Mouse (Mus musculus): Measurements from ENCODE around the gene Ltf. TPM values are rescaled to one million over a fixed set of nuclear protein-coding genes. Genes with fewer than 3 reads are reported as not detected.

Ltf gene
- polyA plus RNA-seq, 3 experiments from 2014 or later, result 2.5 TPM; not detected in 2

Other genes with a start within 250 kb of the Ltf start
- not detected for gene Prss42, start 221.1 kb upstream of the Ltf start, polyA plus RNA-seq (2017; shearing (Covaris generic))
- not detected for gene Prss44, start 205.3 kb upstream of the Ltf start, polyA plus RNA-seq (2017; shearing (Covaris generic))
- not detected for gene Prss43, start 192.6 kb upstream of the Ltf start, polyA plus RNA-seq (2017; shearing (Covaris generic))
- not detected for gene Prss45, start 184.7 kb upstream of the Ltf start, polyA plus RNA-seq (2017; shearing (Covaris generic))
- gene Prss46, start 174.8 kb upstream of the Ltf start, polyA plus RNA-seq (2017; shearing (Covaris generic)), result not detected
- gene Prss50, start 161.3 kb upstream of the Ltf start, polyA plus RNA-seq (2017; shearing (Covaris generic)), result not detected
- 10 to 100 TPM in 2 of 3 experiments, 1 to 10 TPM in 1; 2.5 to 16.8 (median 15.8) TPM for gene Als2cl, start 139.4 kb upstream of the Ltf start, polyA plus RNA-seq (2017; shearing (Covaris generic))
- 1 to 10 TPM in 2 of 3 experiments, under 1 TPM in 1; 0.73 to 4.1 (median 2.9) TPM for gene Tmie, start 139.2 kb upstream of the Ltf start, polyA plus RNA-seq (2017; shearing (Covaris generic))
- not detected for gene Fam240a, start 102.4 kb upstream of the Ltf start, polyA plus RNA-seq (2017; shearing (Covaris generic))
- 1 to 10 TPM in 2 of 3 experiments, under 1 TPM in 1; 0.73 to 2.6 (median 2.5) TPM for gene Tdgf1, start 73.1 kb upstream of the Ltf start, polyA plus RNA-seq (2017; shearing (Covaris generic))
- gene Lrrc2, start 67.7 kb upstream of the Ltf start, polyA plus RNA-seq (2017; shearing (Covaris generic)), result under 1 TPM in 2 of 3 experiments, not detected in 1; 0.20 to 0.42 TPM
- gene Rtp3, start 28.7 kb upstream of the Ltf start, polyA plus RNA-seq (2017; shearing (Covaris generic)), result not detected
- 10 to 100 TPM; 15.0 to 18.1 (median 17.3) TPM for gene Ccrl2, start 38.2 kb downstream of the Ltf start, polyA plus RNA-seq (2017; shearing (Covaris generic))
- gene Lrrfip2, start 98.3 kb downstream of the Ltf start, polyA plus RNA-seq (2017; shearing (Covaris generic)), result 10 to 100 TPM in 2 of 3 experiments, 1 to 10 TPM in 1; 8.4 to 17.2 (median 17.0) TPM

Data from inflammation-experienced regulatory T-cells, adult 6 months (primary cell).